Mouse (Mus musculus) heart, embryonic 12.5 days (tissue): Measurements from ENCODE around the gene Agtrap. TPM values are rescaled to one million over a fixed set of nuclear protein-coding genes. Genes with fewer than 3 reads are reported as not detected.
A peak's percentile ranks its signal among the peaks of the same experiment; 100 is the strongest.

ENCODE experiments used
- ATAC-seq: fragments of 200-750 bp; cut with Nextera tagmentation; 2 replicates; pipeline ENCODE4 v1.8.0; 2017; ENCODE audit warnings: moderate TSS enrichment, moderate library complexity; ENCODE audit not compliant: insufficient number of reproducible peaks, low FRiP score
- H3K27ac ChIP-seq: fragments of 300-500 bp; sonication (generic); 2 replicates; pipeline ENCODE4 v1.5.1; 2016; ENCODE audit warnings: mild to moderate bottlenecking, moderate library complexity; ENCODE audit not compliant: poor library complexity, severe bottlenecking
- H3K27me3 ChIP-seq: fragments of 300-500 bp; sonication (generic); replicated peaks from 2 replicates; pipeline ENCODE4 v1.6.1; 2016; ENCODE audit warnings: mild to moderate bottlenecking, moderate library complexity
- H3K36me3 ChIP-seq: fragments of 300-500 bp; sonication (generic); 2 replicates; pipeline ENCODE4 v1.6.1; 2016; ENCODE audit warnings: mild to moderate bottlenecking, moderate library complexity
- H3K4me1 ChIP-seq: fragments of 300-500 bp; sonication (generic); replicated peaks from 2 replicates; pipeline ENCODE4 v1.6.1; 2016; ENCODE audit warnings: mild to moderate bottlenecking
- H3K4me2 ChIP-seq: fragments of 300-500 bp; sonication (generic); 2 replicates; pipeline ENCODE4 v1.6.1; 2016; ENCODE audit warnings: mild to moderate bottlenecking, moderate library complexity
- H3K4me3 ChIP-seq: fragments of 300-500 bp; sonication (generic); 2 replicates; pipeline ENCODE4 v1.5.1; 2016; ENCODE audit warnings: mild to moderate bottlenecking
- H3K9ac ChIP-seq: fragments of 300-500 bp; sonication (generic); 2 replicates; pipeline ENCODE4 v1.6.1; 2016; ENCODE audit warnings: mild to moderate bottlenecking, moderate library complexity
- H3K9me3 ChIP-seq: fragments of 300-500 bp; sonication (generic); replicated peaks from 2 replicates; pipeline ENCODE4 v1.6.1; 2016; ENCODE audit warnings: mild to moderate bottlenecking, moderate library complexity
- WGBS: fragments of 180-500 bp; shearing (Covaris S2); methylation state at CpG from one replicate; pipeline ENCODE4 v1.1.7; 2016; 5-methylcytosine and 5-hydroxymethylcytosine counted together
- polyA plus RNA-seq: library from polyadenylated mRNA; unstranded; fragments of >200 nt; fragmentation: Nextera tagmentation; extraction: Ambion mirVana; gene quantifications from 2 replicates; pipeline ENCODE4 v1.2.1, GENCODE M21; 2016

The Agtrap gene
- polyA plus RNA-seq, 1 experiment from 2014 or later: 18.9 TPM

DNA sequence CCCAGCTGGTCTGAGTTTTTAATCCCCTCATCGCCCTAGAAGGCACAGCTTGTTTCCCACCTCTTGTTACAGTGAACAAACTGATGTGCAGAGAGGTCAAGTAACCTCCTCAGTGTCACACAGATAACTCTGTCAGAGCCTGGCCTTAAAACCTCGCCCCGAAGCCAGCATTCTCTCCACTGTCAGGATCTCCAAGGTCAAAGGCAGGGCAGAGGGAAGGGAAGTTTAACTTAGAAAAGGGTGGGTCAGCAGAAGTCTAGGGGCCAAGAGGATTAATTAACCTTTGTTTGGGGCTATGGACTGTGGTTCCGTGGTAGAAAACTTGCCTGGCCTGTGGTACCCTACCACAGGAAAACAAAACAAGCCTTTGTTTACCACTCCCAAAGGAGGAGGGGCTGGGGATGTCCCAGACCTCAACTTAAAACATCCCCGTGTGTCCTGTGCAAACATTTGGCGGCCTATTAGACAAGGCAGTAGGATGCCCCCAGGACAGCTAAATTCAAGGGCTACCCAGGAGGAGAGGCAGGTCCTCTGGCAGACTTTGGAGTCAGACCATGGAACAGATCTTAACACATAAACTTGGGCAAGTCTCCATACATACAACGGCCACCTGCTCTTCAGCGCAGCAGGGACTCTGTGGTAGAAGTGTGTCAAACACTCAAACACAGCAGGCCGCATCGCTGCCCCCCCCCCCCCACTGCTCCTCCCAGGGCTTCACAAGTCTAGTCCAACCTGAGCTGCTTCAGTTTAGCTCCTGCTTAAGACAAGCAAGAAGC lies 2.5 kb downstream of the Agtrap start:
- H3K4me3 ChIP-seq: no peak overlapping the region
- H3K9me3 ChIP-seq: no peaks in the 10 kb centered on the region
- peaks cover 54% of the 10 kb centered on the region for H3K4me1 ChIP-seq
- H3K4me2 ChIP-seq: no peak overlapping the region
- H3K9ac ChIP-seq: no peak overlapping the region
- no peaks in the 10 kb centered on the region for H3K27me3 ChIP-seq
- ATAC-seq: no peak
- peak overlapping the region; percentile 10; the same call in 1 of the 2 replicates for H3K27ac ChIP-seq
- 40% methylated on average over 10 of the region's 10 CpGs for WGBS
- H3K36me3 ChIP-seq: peaks cover 19% of the 10 kb centered on the region

DNA sequence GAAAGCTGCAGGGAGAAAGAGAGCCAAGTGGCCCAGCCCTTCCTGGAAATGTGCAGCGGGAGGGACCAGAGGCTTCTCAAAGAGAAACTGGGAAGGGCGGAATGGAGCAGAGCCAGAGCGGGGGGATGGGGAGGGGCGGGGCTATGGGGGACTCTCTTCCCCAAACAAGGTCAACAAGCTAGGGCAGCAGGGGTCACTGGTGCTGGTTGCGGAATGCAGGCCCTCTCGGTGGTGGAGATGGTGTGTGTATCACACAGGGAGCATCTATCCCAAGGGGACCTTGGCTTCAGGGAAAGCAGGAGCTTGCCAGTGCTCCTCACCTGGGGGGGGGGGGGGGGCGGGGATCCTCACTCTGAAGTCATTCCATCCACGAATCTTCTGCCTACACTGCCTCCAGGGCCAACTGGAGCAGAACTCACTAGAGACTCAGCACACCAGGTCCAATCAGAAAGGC lies 3.5 kb downstream of the Agtrap start:
- Histone ChIP-seq H3K9ac (0 out of 2 replicates have a peak overlapping the region, but pooled peaks have one; percentile 44), H3K9me3 (no peaks in the 10 kb centered on the region), H3K4me1 (peaks cover 54% of the 10 kb centered on the region), H3K36me3 (peaks cover 29% of the 10 kb centered on the region), H3K4me2 (peak overlapping the region; percentile 19), H3K27me3 (no peaks in the 10 kb centered on the region), H3K4me3 (no peak overlapping the region), H3K27ac (no peak overlapping the region)
- WGBS: 14% methylated on average over 8 of the region's 8 CpGs
- ATAC-seq: no peak

DNA sequence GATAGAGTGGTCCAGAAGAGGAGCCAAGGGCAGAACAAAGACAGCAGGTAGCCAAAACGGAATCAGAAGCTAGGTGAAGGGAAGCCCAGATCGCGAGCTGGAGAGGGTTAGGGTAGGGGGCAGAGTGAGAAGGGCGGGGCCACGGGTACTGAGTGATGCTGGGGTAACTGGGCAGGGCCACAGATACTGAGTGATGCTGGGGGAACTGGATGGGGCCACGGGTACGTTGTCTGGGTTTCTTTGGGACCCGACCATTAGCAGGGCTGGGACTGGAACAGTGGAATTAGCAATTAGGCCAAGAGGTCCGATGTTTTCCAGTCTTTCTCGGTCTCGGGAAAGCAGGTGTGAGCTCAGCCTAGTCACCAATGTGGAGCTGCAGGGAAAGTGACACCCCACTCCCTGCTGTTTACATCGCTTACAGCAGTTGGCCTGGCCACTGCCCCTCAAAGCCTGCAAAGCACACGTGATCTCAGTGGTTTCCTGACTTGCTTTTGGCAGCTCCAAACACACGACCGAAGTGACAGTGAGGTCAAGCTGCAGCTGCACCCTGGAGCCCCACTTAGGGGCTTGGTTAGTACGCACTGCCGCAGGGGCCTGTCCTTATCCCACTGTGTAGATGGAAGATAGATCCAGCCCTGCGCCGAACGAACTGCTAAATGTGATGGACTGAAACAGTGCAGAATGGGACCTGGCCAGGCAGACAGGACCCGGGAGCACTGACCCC lies 4.5 kb downstream of the Agtrap start:
- no peaks in the 10 kb centered on the region for H3K27me3 ChIP-seq
- peaks cover 54% of the 10 kb centered on the region for H3K4me1 ChIP-seq
- H3K4me2 ChIP-seq: no peak overlapping the region
- H3K9ac ChIP-seq: peak overlapping the region; percentile 44; the same call in 1 of the 2 replicates
- no peak overlapping the region for H3K4me3 ChIP-seq
- H3K36me3 ChIP-seq: peaks cover 29% of the 10 kb centered on the region
- no peaks in the 10 kb centered on the region for H3K9me3 ChIP-seq
- WGBS: 44% methylated on average over 21 of the region's 21 CpGs
- ATAC-seq: no peak
- H3K27ac ChIP-seq: no peak overlapping the region

DNA sequence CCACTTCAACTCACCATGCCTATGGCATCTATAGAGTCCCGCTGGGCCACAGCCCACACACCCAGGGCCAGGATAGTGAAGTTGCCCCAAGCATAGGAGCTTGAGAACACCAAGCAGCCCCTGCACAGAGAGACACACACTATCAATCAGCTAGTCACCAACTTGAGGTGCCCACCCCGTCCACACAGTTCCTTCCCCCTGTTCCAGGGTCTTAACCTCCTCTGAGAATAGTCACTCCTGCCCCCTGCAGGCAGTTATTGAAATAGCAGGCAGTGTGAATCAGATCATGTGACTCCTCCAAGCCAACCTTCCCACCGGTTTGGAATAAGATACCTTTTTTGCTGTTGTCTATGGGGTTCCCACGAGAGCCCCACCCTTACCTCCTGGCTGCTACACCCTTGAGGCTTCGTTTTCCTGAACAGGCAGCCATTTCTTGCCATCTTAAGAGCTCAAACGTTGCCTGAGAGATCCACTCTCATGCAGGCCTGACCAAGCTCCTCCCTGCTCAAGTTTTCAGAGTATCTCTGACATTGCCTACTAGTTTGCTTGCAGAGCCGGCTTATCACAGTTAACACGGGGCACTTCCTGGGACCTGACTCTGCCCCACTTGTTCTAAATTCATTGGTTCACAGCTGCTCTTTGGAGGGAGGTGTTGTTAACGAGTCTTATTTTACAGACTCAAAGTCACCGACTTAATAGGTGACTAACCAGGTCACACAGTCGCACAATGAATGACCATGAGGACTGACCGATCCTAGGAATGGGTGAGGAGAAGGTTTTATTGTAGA lies 5.4 kb downstream of the Agtrap start:
- no peaks in the 10 kb centered on the region for H3K27me3 ChIP-seq
- H3K9ac ChIP-seq: no peak overlapping the region
- H3K36me3 ChIP-seq: peaks cover 29% of the 10 kb centered on the region
- no peak overlapping the region for H3K4me2 ChIP-seq
- WGBS: 44% methylated on average over 12 of the region's 12 CpGs
- no peak for ATAC-seq
- peaks cover 51% of the 10 kb centered on the region for H3K4me1 ChIP-seq
- H3K4me3 ChIP-seq: no peak overlapping the region
- no peak overlapping the region for H3K27ac ChIP-seq
- H3K9me3 ChIP-seq: no peaks in the 10 kb centered on the region

GRCm38 (mm10) chr4:148081201-148081600 lies 6.6 kb downstream of the Agtrap start:
- H3K27me3 ChIP-seq: no peaks in the 10 kb centered on the region
- no peak overlapping the region for H3K4me3 ChIP-seq
- ATAC-seq: no peak
- 86% methylated on average over 10 of the region's 10 CpGs for WGBS
- no peak overlapping the region for H3K9ac ChIP-seq
- no peaks in the 10 kb centered on the region for H3K9me3 ChIP-seq
- peaks cover 29% of the 10 kb centered on the region for H3K36me3 ChIP-seq
- H3K4me1 ChIP-seq: peaks cover 40% of the 10 kb centered on the region
- no peak overlapping the region for H3K27ac ChIP-seq
- H3K4me2 ChIP-seq: no peak overlapping the region

DNA sequence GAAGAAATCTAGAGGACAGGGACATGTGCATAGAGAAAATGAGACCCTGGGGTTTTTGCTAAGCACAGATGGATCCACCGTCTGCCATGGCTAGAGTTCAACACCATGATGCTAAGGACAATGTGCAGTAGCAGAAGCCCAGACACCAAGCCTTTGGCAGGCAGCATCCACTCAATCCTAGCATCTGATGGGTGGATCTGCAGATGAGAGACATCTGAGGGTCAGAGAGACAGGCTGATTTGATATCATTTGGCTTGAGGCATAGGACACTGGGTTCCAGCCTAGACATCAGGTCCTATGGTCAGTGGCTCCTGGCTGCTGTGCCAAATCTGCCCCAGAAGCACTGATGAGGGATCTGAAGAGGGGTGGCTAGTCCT lies 7.2 kb downstream of the Agtrap start:
- Histone ChIP-seq H3K9me3 (no peaks in the 10 kb centered on the region), H3K4me3 (no peak overlapping the region), H3K27me3 (no peaks in the 10 kb centered on the region), H3K27ac (no peak overlapping the region), H3K36me3 (peaks cover 29% of the 10 kb centered on the region), H3K4me1 (peaks cover 34% of the 10 kb centered on the region), H3K4me2 (no peak overlapping the region), H3K9ac (0 out of 2 replicates have a peak overlapping the region, but pooled peaks have one; percentile 8)
- 83% methylated on average over 1 of the region's 1 CpGs for WGBS
- no peak for ATAC-seq

- ATAC-seq: no peak
- Histone ChIP-seq H3K9ac (no peak overlapping the region), H3K27ac (no peak overlapping the region), H3K27me3 (no peaks in the 10 kb centered on the region), H3K4me2 (no peak overlapping the region), H3K4me3 (no peak overlapping the region), H3K36me3 (peaks cover 29% of the 10 kb centered on the region), H3K4me1 (peaks cover 29% of the 10 kb centered on the region), H3K9me3 (no peaks in the 10 kb centered on the region)
- WGBS: 86% methylated on average over 8 of the region's 8 CpGs
Measured at GRCm38 (mm10) chr4:148079944-148080596, 7.8 kb downstream of the Agtrap start.

DNA sequence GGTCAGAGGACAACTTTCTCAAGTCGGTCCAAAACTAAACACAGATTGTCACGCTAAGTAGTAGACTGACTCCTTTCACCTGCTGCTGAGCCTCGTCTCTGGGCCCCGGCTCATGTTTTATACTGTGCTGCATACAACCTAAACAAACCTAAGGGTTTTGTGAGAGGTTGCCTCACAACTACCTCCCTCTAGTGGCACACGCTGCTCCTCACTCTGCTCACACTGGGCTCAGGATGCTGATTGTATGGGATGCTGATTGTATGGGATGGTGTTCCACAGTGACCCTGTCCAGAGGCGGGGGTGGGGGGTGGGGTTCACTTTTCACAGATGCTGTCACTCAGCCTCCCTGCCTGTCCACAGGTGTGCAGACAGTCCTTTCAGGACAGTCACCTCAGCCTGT lies 8.6 kb downstream of the Agtrap start:
- Histone ChIP-seq H3K4me1 (peaks cover 22% of the 10 kb centered on the region), H3K36me3 (peaks cover 29% of the 10 kb centered on the region), H3K27ac (no peak overlapping the region), H3K9me3 (no peaks in the 10 kb centered on the region), H3K4me3 (no peak overlapping the region), H3K9ac (no peak overlapping the region), H3K4me2 (no peak overlapping the region), H3K27me3 (no peaks in the 10 kb centered on the region)
- no peak for ATAC-seq
- 68% methylated on average over 6 of the region's 6 CpGs for WGBS

GRCm38 (mm10) chr4:148075881-148076280 lies 11.9 kb downstream of the Agtrap start:
- Histone ChIP-seq H3K4me1 (0 out of 2 replicates have a peak, but pooled peaks cover 2% of the 10 kb centered on the region), H3K27me3 (no peaks in the 10 kb centered on the region), H3K9me3 (no peaks in the 10 kb centered on the region), H3K9ac (no peak overlapping the region), H3K4me3 (no peak overlapping the region), H3K36me3 (peaks cover 16% of the 10 kb centered on the region), H3K4me2 (no peak overlapping the region), H3K27ac (no peak overlapping the region)
- ATAC-seq: no peak
- 81% methylated on average over 6 of the region's 6 CpGs for WGBS

- Histone ChIP-seq H3K4me1 (0 out of 2 replicates have a peak, but pooled peaks cover 6% of the 10 kb centered on the region), H3K36me3 (peaks cover 10% of the 10 kb centered on the region), H3K4me2 (peak overlapping the region; percentile 65), H3K9ac (peak overlapping the region; percentile 44), H3K9me3 (no peaks in the 10 kb centered on the region), H3K4me3 (peak overlapping the region; percentile 37), H3K27ac (no peak overlapping the region), H3K27me3 (no peaks in the 10 kb centered on the region)
- WGBS: 33% methylated on average over 21 of the region's 21 CpGs
- no peak for ATAC-seq
Measured at GRCm38 (mm10) chr4:148075259-148075658, 12.6 kb downstream of the Agtrap start.
